Mouse (Mus musculus) kidney, postnatal 36 days (tissue): ENCODE results near the gene Atf2.
"Not testable (repeated sequence)": the region's sequence is repeated elsewhere in the genome, so short reads cannot be mapped to it uniquely, and the experiment has no call there.

Experiments
- DNase-seq, 2 experiments: peaks; one replicate each; pipeline ENCODE4 v3.0.0; 2021 to 2022; ENCODE audit warnings: mixed read lengths in 2 of 2

The Atf2 gene

GRCm38 (mm10) chr2:73877891-73878290, 14.5 kb downstream of the Atf2 start:
- DNase-seq = no peak

DNA sequence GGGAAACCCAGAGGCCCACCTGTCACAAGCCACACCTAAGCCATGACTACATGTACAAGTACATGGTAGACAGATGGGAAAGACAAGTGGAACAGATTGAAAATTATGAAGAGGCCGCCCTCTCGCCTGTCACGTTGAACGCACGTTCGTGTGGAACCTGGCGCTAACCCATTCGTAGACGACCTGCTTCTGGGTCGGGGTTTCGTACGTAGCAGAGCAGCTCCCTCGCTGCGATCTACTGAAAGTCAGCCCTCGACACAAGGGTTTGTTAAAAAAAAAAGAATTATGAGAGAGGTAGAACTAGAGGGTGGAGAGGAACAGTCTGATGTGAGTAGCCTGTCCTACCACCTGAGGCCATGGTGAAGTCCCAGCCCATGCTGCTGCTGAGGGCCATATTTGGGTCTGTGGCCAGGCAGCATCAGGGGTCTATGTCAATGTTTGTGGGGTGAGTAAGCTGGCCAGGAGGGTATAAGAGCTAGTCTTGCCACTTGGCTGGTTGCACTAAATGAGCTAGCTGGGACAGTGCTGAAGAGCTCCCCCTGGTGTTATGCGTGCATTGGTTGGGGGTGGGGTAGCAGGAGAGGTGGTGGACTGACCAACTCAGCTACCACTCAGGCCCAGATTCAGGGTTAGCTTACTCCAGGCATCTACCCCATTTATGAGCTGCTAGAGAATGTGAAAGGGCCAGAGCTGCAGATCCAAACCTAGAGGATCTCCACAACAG, 24.5 kb downstream of the Atf2 start:
- DNase-seq = peak; percentile 20 to 54

- no peak for DNase-seq
Measured at GRCm38 (mm10) chr2:73860046-73860624, 32.3 kb downstream of the Atf2 start.

GRCm38 (mm10) chr2:73857352-73857751, 35.1 kb downstream of the Atf2 start:
- DNase-seq = no peak

DNA sequence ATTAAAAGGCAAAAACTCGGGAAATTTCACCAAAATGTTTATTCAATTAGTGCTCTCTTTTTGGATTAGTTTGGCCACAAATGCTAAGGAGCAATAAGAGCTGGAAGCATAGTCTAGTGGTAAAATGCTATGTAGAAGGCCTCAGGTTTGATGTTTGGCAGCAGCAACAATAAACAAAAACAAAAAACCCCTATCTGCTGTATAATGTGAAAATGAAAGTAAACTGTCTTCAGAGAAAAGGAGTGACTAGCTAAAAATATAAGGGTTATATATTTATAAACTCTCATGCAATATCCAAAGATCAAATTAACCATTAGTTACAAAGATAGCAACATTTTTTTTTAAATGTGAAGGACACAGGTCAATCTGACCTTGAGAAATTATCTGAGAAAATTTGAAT, 36.2 kb downstream of the Atf2 start:
- no peak for DNase-seq

DNA sequence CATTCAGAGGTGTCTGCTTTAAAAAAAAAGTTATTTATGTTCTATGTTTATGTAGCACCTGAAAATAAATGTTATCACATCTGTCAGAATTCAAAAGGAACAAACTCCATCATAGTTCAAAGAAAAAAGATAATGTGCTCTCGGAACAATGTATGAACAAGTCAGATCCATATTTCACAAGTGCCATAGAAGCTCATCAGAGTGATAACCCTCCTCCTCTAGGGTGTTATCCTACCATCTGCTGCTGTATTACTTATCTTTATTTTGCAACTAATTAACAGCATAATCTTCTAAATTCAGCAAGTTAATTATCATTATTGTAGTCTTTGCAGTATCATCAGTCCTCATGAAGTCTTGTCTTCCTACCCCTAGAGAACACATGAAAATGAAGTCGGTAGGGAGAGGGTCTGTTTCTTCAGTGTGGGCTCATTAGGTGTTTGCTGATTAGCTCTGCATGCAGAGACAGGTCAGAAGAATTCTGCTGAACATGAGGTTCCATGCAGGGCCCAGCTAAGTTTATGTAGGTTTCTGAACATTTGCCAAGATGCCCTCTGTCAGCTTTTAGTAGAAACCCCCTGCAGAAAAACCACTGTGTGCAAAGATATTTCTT, 57.9 kb downstream of the Atf2 start:
- DNase-seq = no peak

- no peak for DNase-seq
Measured at GRCm38 (mm10) chr2:73833284-73833683, 59.2 kb downstream of the Atf2 start.

DNA sequence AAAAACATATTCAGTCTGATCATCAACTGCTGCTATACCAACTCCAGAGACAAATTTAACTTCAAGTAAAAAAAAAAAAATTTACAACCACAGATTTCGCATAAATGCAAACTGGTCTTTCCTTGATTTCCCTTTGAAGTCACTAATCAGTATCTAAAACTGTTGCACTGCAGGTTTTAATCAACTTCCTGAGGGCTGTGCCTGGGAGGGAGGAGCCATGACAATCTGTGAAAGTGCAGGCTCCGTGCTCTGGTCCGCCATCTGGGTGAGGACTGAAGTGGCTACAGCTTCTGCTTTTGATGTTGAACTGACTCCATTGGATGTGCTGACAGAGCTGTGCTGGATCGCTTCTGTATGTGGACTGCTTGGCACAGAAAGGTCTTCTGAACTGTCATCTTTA, 73.7 kb downstream of the Atf2 start:
- DNase-seq = no peak

GRCm38 (mm10) chr2:73807609-73808008, 84.8 kb downstream of the Atf2 start:
- no peak for DNase-seq

DNA sequence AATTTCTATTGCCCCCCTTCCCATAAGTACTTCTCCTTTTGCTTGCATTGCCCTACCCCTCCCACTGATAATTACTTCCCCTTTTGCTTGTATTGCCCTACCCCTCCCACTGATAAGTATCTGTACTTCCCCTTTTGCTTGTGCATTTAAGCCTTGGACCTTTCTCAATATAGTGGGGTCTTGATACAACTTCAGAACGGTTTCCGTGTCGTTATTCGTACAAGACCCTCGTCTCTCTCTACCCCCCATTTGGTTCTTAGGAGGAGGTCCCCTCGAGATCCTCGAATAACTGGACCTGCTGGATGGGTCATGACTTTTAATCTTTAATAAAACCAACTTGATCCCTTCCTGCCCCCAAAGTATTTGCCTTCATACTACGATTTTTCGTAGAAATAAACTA, 92.3 kb downstream of the Atf2 start:
- not testable (repeated sequence) for DNase-seq

DNA sequence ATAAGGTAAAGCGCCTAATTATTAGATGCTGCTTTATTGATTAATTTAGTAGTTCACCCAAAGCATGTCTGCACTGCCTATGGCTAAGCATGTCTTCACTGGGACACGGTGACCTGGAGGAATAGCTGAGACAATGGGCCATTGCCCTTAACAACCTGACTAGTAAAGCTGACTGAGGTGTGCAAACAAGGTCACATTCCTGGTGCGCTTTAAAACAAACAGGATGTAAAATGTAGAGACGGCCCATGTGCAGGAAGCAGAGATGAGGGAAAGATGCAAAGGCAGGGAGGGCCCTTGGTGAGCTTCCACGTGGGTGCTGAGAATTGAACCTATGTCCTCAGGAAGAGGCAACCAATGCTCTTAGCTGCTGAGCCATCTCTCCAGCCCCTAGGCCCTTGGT, 93.7 kb downstream of the Atf2 start:
- no peak for DNase-seq

DNA sequence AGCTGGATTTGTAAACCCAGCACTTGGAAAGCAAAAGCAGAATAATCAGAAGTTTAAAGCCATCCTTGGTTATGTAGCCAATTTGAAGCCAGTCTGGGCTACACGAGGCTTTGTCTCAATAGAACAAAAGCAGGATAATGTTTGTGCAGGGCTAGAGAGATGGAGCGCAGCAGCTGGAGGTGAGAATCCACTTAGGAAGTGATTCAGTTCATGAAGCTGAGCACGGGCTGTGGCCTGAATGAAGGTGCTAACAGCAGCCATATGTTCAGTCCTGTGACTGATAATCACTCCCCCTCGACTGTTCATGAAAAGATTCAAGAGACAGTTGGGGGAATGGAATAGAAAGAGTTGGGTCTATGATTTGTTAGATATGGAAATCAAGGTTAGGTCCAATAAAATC, 94.3 kb downstream of the Atf2 start:
- no peak for DNase-seq

DNA sequence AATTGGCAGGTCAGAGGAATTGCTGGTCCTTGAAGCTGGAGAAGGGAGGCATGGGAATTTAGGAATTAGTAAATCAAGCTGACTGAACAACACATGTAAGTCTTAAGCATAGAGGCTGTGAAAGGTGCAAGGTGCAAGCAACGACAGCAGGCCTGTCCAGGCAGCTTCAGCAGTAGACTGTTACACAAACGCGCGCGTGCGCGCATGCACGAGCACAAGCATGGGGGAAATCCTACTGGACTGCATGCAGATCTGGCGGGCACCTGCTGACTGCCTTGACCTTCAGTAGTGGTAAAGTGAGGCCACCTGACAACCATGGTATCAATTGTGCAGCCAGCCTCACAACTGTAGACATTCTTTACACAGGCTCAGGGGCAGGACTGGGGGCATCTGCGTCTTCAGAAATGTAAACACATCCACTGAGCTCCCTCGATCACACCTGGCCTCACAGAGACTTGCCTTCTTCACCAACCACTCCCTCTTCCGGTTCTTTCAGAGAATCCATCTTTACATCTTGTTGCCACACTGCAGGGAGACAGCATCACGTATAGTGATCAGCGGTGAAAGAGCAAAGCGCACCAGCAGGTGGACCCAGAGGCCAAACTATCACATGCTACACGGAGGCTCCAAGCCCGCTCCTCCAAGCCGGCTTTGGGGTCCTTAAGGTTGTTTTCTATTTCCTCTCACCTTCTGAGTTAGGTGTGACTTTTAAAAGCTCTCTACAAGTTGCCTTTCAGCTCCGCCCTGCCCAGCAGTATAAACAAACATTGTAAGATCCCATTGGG, 100.4 kb downstream of the Atf2 start:
- DNase-seq = peak in 1 of 2 experiments; percentile 29

DNA sequence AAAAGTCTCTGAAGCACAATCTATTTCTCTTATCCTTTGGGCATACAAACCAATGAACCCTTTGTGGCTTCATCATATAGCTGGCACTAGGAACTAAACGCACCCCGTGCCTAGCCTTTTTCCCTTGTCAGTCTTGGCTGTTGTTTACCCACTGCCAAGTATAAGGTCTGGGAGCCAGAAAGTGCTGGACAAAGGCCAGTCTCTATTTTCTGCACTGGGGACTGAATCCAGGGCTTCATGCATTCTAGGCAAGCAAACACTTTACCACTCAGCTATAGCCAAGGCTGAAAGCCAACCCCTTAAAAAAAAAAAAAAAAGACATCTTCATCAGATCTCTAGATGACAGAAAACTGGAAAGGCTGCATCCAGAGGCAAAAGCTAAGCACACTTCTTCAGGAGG, 102.1 kb downstream of the Atf2 start:
- DNase-seq = no peak

- DNase-seq = no peak
Measured at GRCm38 (mm10) chr2:73788395-73788794, 104.0 kb downstream of the Atf2 start.

DNA sequence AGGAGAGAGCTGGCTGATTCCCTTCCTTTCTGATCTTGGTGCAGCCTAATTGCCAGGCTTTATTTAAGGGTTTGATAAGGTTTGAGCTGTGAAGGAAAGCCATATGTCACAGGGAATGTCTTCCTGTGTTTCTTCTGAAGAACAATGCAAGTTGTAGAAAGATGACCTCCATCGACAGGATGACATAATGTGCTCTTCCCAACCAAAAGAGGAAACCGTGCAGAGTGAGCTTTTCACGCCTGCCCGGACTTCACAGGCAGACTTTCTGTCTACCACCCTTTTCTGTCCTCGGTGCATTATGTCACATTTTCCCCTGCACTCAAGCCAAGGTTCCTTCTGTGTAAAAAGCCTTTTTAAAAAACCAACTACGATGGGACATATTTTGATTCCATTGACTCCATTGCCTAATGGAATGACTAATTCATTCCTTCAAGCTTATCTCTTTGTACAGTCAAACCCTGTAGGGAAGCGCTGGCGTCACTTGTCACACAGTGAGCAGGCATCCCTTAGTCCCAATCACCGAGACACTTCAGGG, 110.0 kb downstream of the Atf2 start:
- no peak for DNase-seq

DNA sequence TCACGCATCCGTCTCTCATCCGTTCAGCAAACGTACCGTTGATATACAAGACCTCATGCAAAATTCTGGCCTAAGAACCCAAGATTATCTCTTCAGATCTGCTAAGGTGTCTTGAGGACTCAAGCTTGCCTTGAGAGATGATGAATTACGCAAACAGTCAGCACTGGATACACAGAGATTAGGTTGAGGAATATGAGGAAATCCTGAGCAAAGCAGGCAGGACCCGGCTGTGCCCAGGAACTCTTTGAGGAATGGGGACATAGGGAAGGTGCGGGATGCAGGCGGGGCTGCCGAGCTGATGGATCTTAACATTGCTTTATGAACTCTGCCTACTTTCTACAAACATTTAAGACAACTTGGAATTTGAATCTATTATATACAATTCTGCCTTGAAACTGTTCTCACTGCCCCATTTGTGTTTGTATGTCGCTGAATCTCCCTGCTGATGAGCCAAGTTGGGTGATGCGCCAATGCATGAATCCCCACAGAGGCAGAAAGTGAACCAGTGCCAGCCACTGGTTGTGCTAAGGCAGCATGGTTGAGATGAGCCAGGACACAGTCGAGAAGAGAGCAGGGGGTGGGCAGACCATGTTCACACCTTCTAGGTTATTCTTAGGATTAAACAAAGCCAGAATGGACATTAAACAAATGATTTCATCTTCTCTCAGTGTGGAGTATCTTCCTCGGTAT, 112.0 kb downstream of the Atf2 start:
- DNase-seq = no peak

- DNase-seq = no peak
Measured at GRCm38 (mm10) chr2:73779796-73780195, 112.6 kb downstream of the Atf2 start.

DNA sequence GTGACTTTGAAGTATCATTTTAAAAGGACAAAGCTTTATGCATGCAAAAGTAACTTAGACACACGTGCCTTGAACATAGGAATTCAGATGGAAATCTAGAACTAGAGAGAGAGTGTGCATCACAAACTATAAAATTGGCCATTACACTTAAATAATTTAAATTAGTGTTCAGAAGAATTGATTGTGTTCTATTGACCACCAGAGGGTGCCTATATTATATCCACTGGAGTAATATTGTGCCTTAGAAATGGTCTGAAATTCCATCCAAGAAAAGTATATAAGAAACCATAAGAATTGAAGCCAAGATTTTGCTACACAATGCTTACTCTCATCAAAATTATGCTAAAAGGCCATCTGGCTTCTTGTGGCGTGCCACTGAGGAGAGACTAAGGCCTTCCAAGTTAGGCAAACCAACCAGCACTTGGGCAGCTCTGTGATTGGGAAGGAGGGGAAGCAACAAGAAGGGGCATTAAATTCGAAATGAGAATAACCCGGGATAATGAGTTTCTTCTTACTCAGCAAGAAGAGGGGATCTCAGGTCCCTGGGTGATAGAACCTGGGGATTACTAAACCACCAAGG, 113.3 kb downstream of the Atf2 start:
- no peak for DNase-seq

DNA sequence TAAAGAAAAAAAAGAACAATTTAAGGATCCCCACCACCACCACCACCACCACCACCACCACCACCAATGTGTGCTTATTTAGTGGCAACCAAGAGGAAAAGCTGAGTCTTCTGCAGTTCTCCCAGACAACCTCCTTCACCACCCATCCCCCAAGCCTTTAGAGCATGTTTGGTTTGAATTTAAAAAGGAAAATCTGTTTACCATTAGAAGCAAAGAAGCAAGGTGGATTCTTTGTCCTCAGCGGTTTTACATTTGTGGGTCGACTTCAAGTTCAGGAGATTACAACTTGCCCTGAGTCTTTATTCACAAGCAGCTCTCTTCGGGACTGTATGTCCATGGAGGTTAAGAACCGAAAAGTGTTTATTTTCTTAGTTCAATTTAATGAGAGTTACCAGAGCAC, 115.5 kb downstream of the Atf2 start:
- no peak for DNase-seq

GRCm38 (mm10) chr2:73775683-73776310, 116.6 kb downstream of the Atf2 start:
- no peak for DNase-seq
